12 mouse cellular contexts compared by ENCODE assay signal in genomic region chr8:126733307-126733706, GRCm38 (mm10).
A peak's percentile ranks its signal among the peaks of the same experiment; 100 is the strongest.
DNase-seq lines count a peak whose midpoint lies in the region; ATAC-seq and TF ChIP-seq lines count a peak whose summit lies in the region.
"Had no signal": no experiment of that assay in that cellular context is flagged by ENCODE, and none has a peak within 500 bp of the region (broad histone marks: within the 10 kb centered on the region; RNA-seq: fewer than 3 reads in every experiment).

No protein-coding gene starts in this region.

- no peaks in the 10 kb centered on the region for H3K27me3 ChIP-seq in C2C12 (ENCODE audit: control insufficient read depth, insufficient read depth, insufficient read length)
- H3K27me3 ChIP-seq in embryonic facial prominence, embryonic 13.5 days: no peaks in the 10 kb centered on the region
- H3K27me3 ChIP-seq: embryonic facial prominence, embryonic 12.5 days; liver, embryonic 13.5 days had no signal

- no peak for DNase-seq in gastrocnemius, adult 2 months
- DNase-seq in gastrocnemius, postnatal 25 days: no peak
- DNase-seq in mesoderm, embryonic 11.5 days (ENCODE audit: low read depth, low spot score): peak; percentile 22
- DNase-seq in frontal cortex, postnatal 10 days (ENCODE audit: low spot score in 2 of 2): no peak
- DNase-seq in urinary bladder, adult 2 months (ENCODE audit: low spot score): no peak
- DNase-seq: adrenal gland, adult 2 months; liver, embryonic 13.5 days; thymus, postnatal 14 days had no signal

- no peak overlapping the region for H3K4me2 ChIP-seq in embryonic facial prominence, embryonic 13.5 days
- H3K4me2 ChIP-seq: embryonic facial prominence, embryonic 12.5 days; liver, embryonic 13.5 days had no signal

- no peak overlapping the region for H3K9ac ChIP-seq in embryonic facial prominence, embryonic 13.5 days
- H3K9ac ChIP-seq: embryonic facial prominence, embryonic 12.5 days; liver, embryonic 13.5 days had no signal

- no peaks in the 10 kb centered on the region for H3K36me3 ChIP-seq in C2C12 (ENCODE audit: control insufficient read depth, insufficient read depth)
- H3K36me3 ChIP-seq in embryonic facial prominence, embryonic 13.5 days: no peaks in the 10 kb centered on the region
- H3K36me3 ChIP-seq: embryonic facial prominence, embryonic 12.5 days; liver, embryonic 13.5 days had no signal

- no peak for ATAC-seq in embryonic facial prominence, embryonic 13.5 days (ENCODE audit: insufficient number of reproducible peaks, insufficient read depth, low FRiP score, low TSS enrichment, low read depth)
- ATAC-seq in CD4-positive, CD25-positive, alpha-beta regulatory T cell, adult 4 months: no peak

- intact Hi-C loops in gastrocnemius, adult 2 months (cut with DNase I): no loop called here

- H3K79me3 ChIP-seq in C2C12 (ENCODE audit: low read depth): no peaks in the 10 kb centered on the region

- H3K4me3 ChIP-seq in gastrocnemius, adult 2 months: no peak overlapping the region
- H3K4me3 ChIP-seq in C2C12 (ENCODE audit: insufficient read depth, poor library complexity, severe bottlenecking): no peak overlapping the region
- no peak overlapping the region for H3K4me3 ChIP-seq in embryonic facial prominence, embryonic 13.5 days
- H3K4me3 ChIP-seq: embryonic facial prominence, embryonic 12.5 days; liver, embryonic 13.5 days had no signal

- peak overlapping the region; percentile 99 for H3K27ac ChIP-seq in gastrocnemius, adult 2 months
- H3K27ac ChIP-seq in embryonic facial prominence, embryonic 13.5 days: peak overlapping the region; percentile 66; the same call in 1 of the 2 replicates
- H3K27ac ChIP-seq: embryonic facial prominence, embryonic 12.5 days; liver, embryonic 13.5 days had no signal

- no peaks in the 10 kb centered on the region for H3K9me3 ChIP-seq in embryonic facial prominence, embryonic 13.5 days
- H3K9me3 ChIP-seq: embryonic facial prominence, embryonic 12.5 days; liver, embryonic 13.5 days had no signal

- no peaks in the 10 kb centered on the region for H3K79me2 ChIP-seq in C2C12 (ENCODE audit: control insufficient read depth, insufficient read depth)

- peaks cover 57% of the 10 kb centered on the region for H3K4me1 ChIP-seq in embryonic facial prominence, embryonic 13.5 days

- 43% methylated on average over 7 of the region's 7 CpGs for WGBS in embryonic facial prominence, embryonic 13.5 days

- no peak for TF ChIP-seq CTCF in gastrocnemius, adult 2 months (IDR thresholded peaks at IDR 0.05)
- no peak for TF ChIP-seq CTCF in C2C12 (IDR thresholded peaks at IDR 0.05; ENCODE audit: control insufficient read depth, insufficient read depth, insufficient read length)

- H3ac ChIP-seq in C2C12 (ENCODE audit: control insufficient read depth, insufficient read length, low read depth): no peak overlapping the region

TF ChIP-seq in C2C12, 6 proteins besides CTCF, POLR2A, EP300 and RAD21:
- TF ChIP-seq MYOD1 (IDR thresholded peaks at IDR 0.05; ENCODE audit: control insufficient read depth, insufficient read length, low read depth): peak; percentile 20
- TF ChIP-seq USF1 (IDR thresholded peaks at IDR 0.05; ENCODE audit: low read depth): no peak
